Mouse (Mus musculus): ENCODE results near the gene Spata31d1b.
"Not testable (repeated sequence)": the region's sequence is repeated elsewhere in the genome, so short reads cannot be mapped to it uniquely, and the experiment has no call there.

Gene Spata31d1b

GRCm38 (mm10) chr13:59711984-59712383 is at the start of gene Spata31d1b:
TSS of gene Spata31d1b (plus strand) at chr13:59712284.
- DNase-seq = not testable (repeated sequence)

- peak; percentile 44 for DNase-seq
These were observed 48.0 kb upstream of the Spata31d1b start for GRCm38 (mm10) chr13:59663939-59664712.

GRCm38 (mm10) chr13:59667763-59668162 is 44.3 kb upstream of the Spata31d1b start:
- DNase-seq = no peak

GRCm38 (mm10) chr13:59668501-59669093 is 43.5 kb upstream of the Spata31d1b start:
- DNase-seq = peak; percentile 45

GRCm38 (mm10) chr13:59669946-59670345 is 42.1 kb upstream of the Spata31d1b start:
- DNase-seq = no peak

- DNase-seq = no peak
These were observed 40.6 kb upstream of the Spata31d1b start for GRCm38 (mm10) chr13:59671521-59671920.

- DNase-seq = no peak
These were observed 39.8 kb upstream of the Spata31d1b start for GRCm38 (mm10) chr13:59672248-59672647.

GRCm38 (mm10) chr13:59673597-59673996 is 38.5 kb upstream of the Spata31d1b start:
- no peak for DNase-seq

- DNase-seq = no peak
These were observed 37.9 kb upstream of the Spata31d1b start for GRCm38 (mm10) chr13:59674215-59674614.

- DNase-seq = peak; percentile 13
These were observed 37.3 kb upstream of the Spata31d1b start for GRCm38 (mm10) chr13:59674761-59675150.

GRCm38 (mm10) chr13:59675151-59676011 is 36.7 kb upstream of the Spata31d1b start, which contains the start of gene Golm1:
TSS of gene Golm1 (minus strand) at chr13:59675811.
- peak; percentile 40 for DNase-seq

- DNase-seq = no peak
These were observed 35.5 kb upstream of the Spata31d1b start for GRCm38 (mm10) chr13:59676316-59677229.

GRCm38 (mm10) chr13:59679306-59679705 is 32.8 kb upstream of the Spata31d1b start:
- DNase-seq = no peak

GRCm38 (mm10) chr13:59679908-59680307 is 32.2 kb upstream of the Spata31d1b start:
- no peak for DNase-seq

GRCm38 (mm10) chr13:59682629-59683028 is 29.5 kb upstream of the Spata31d1b start:
- no peak for DNase-seq

GRCm38 (mm10) chr13:59685236-59685635 is 26.8 kb upstream of the Spata31d1b start:
- no peak for DNase-seq

GRCm38 (mm10) chr13:59688338-59688770 is 23.7 kb upstream of the Spata31d1b start:
- peak; percentile 11 for DNase-seq

- no peak for DNase-seq
These were observed 22.8 kb upstream of the Spata31d1b start for GRCm38 (mm10) chr13:59689313-59689712.

- DNase-seq = no peak
These were observed 22.2 kb upstream of the Spata31d1b start for GRCm38 (mm10) chr13:59689843-59690242.

- no peak for DNase-seq
These were observed 21.5 kb upstream of the Spata31d1b start for GRCm38 (mm10) chr13:59690576-59690975.

GRCm38 (mm10) chr13:59691478-59691877 is 20.6 kb upstream of the Spata31d1b start:
- DNase-seq = no peak

GRCm38 (mm10) chr13:59694008-59694407 is 18.1 kb upstream of the Spata31d1b start, which contains the start of gene 4921517D22Rik:
TSS of gene 4921517D22Rik (minus strand) at chr13:59694108.
- no peak for DNase-seq

Measured in kidney, adult 9 months (tissue).